Mouse (Mus musculus): ENCODE results near the gene Vmn1r165.
"Not testable (repeated sequence)": the region's sequence is repeated elsewhere in the genome, so short reads cannot be mapped to it uniquely, and the experiment has no call there.

Vmn1r165 gene

GRCm38 (mm10) chr7:23217032-23217431 is at the start of gene Vmn1r165:
TSS of gene Vmn1r165 (plus strand) at chr7:23217332.
- DNase-seq = not testable (repeated sequence)

GRCm38 (mm10) chr7:23251582-23251981 is 34.5 kb downstream of the Vmn1r165 start, which contains the start of gene Vmn1r166:
TSS of gene Vmn1r166 (minus strand) at chr7:23251682.
- not testable (repeated sequence) for DNase-seq
